ENCODE assay signal across 36 mouse cellular contexts in genomic region chr13:24723699-24724394, GRCm38 (mm10). TPM values are rescaled to one million over a fixed set of nuclear protein-coding genes. Genes with fewer than 3 reads are reported as not detected.
DNase-seq lines count a peak whose midpoint lies in the region; ATAC-seq and TF ChIP-seq lines count a peak whose summit lies in the region.
"Had no signal": no experiment of that assay in that cellular context is flagged by ENCODE, and none has a peak within 500 bp of the region (broad histone marks: within the 10 kb centered on the region; RNA-seq: fewer than 3 reads in every experiment).

No protein-coding gene starts in this region.

- peak overlapping the region; percentile 24 for H3K4me2 ChIP-seq in kidney, embryonic 15.5 days
- no peak overlapping the region for H3K4me2 ChIP-seq in intestine, postnatal 0 days (replicated peaks; ENCODE audit: low read depth)
- H3K4me2 ChIP-seq: embryonic facial prominence, embryonic 15.5 days; limb, embryonic 15.5 days; liver, embryonic 13.5 days had no signal

- H3K4me1 ChIP-seq in kidney, embryonic 15.5 days = peaks cover 16% of the 10 kb centered on the region
- no peaks in the 10 kb centered on the region for H3K4me1 ChIP-seq in intestine, postnatal 0 days (replicated peaks; ENCODE audit: control insufficient read depth, insufficient read depth, low read length)
- H3K4me1 ChIP-seq: embryonic facial prominence, embryonic 15.5 days; limb, embryonic 15.5 days; liver, embryonic 13.5 days; neural tube, embryonic 15.5 days had no signal

- H3K27ac ChIP-seq in kidney, embryonic 15.5 days = peak overlapping the region; percentile 48; the same call in 1 of the 2 replicates
- H3K27ac ChIP-seq in intestine, postnatal 0 days (ENCODE audit: low read depth, low read length) = no peak overlapping the region
- H3K27ac ChIP-seq: embryonic facial prominence, embryonic 15.5 days; forebrain, embryonic 13.5 days; limb, embryonic 10.5 days; limb, embryonic 15.5 days; liver, embryonic 13.5 days; neural tube, embryonic 15.5 days; stomach, postnatal 0 days had no signal

- no peak for TF ChIP-seq CTCF in intestine, postnatal 0 days (IDR thresholded peaks at IDR 0.05; ENCODE audit: low read depth)

- no peaks in the 10 kb centered on the region for H3K9me3 ChIP-seq in kidney, embryonic 15.5 days (replicated peaks)
- H3K9me3 ChIP-seq in intestine, postnatal 0 days (ENCODE audit: control insufficient read depth) = 0 out of 2 replicates have a peak, but pooled peaks cover under 1% of the 10 kb centered on the region
- H3K9me3 ChIP-seq: embryonic facial prominence, embryonic 15.5 days; forebrain, embryonic 13.5 days; limb, embryonic 10.5 days; limb, embryonic 15.5 days; liver, embryonic 13.5 days; neural tube, embryonic 15.5 days had no signal

- no peaks in the 10 kb centered on the region for H3K27me3 ChIP-seq in kidney, embryonic 15.5 days
- no peaks in the 10 kb centered on the region for H3K27me3 ChIP-seq in intestine, postnatal 0 days (replicated peaks; ENCODE audit: control insufficient read depth, insufficient read depth, low read length)
- H3K27me3 ChIP-seq: embryonic facial prominence, embryonic 15.5 days; forebrain, embryonic 13.5 days; limb, embryonic 15.5 days; liver, embryonic 13.5 days; neural tube, embryonic 15.5 days had no signal

- intact Hi-C loops in left cerebral cortex, postnatal 4 days (cut with DNase I) = no loop called here

- DNase-seq in kidney, adult 11 months = peak; percentile 31
- no peak for DNase-seq in kidney, adult 18-20 months
- DNase-seq in kidney, postnatal 25 days = peak; percentile 18 to 54
- DNase-seq in left cerebral cortex, postnatal 4 days = no peak
- DNase-seq in heart, adult 8-10 months (ENCODE audit: low spot score) = no peak
- DNase-seq: adrenal gland, postnatal 25 days; cerebellum, adult 11-12 months; cerebellum, postnatal 10 days; gastrocnemius, postnatal 10 days; liver, embryonic 13.5 days; lung, adult 18-20 months; lung, postnatal 4 days; midbrain, embryonic 14.5 days; right cerebral cortex, postnatal 4 days; thymus, adult 18-20 months; thymus, postnatal 36 days had no signal

- ATAC-seq in kidney, embryonic 15.5 days (replicated peaks; ENCODE audit: low FRiP score) = peak; percentile 78
- ATAC-seq in intestine, postnatal 0 days = no peak
- ATAC-seq: forebrain, embryonic 13.5 days; intestine, embryonic 16.5 days; lung, postnatal 0 days had no signal

- no peak overlapping the region for H3K4me3 ChIP-seq in kidney, embryonic 15.5 days (replicated peaks)
- no peak overlapping the region for H3K4me3 ChIP-seq in intestine, postnatal 0 days (ENCODE audit: low read depth, low read length)
- H3K4me3 ChIP-seq: embryonic facial prominence, embryonic 15.5 days; forebrain, embryonic 13.5 days; limb, embryonic 10.5 days; limb, embryonic 15.5 days; liver, embryonic 13.5 days; neural tube, embryonic 15.5 days had no signal

- no peak overlapping the region for H3K9ac ChIP-seq in kidney, embryonic 15.5 days
- no peak overlapping the region for H3K9ac ChIP-seq in intestine, postnatal 0 days (ENCODE audit: low read depth, low read length)
- H3K9ac ChIP-seq: embryonic facial prominence, embryonic 15.5 days; forebrain, embryonic 13.5 days; limb, embryonic 15.5 days; liver, embryonic 13.5 days; neural tube, embryonic 15.5 days had no signal

- 42% methylated on average over 8 of the region's 8 CpGs for WGBS in kidney, embryonic 15.5 days
- WGBS in intestine, postnatal 0 days = 68% methylated on average over 8 of the region's 8 CpGs

- H3K36me3 ChIP-seq in kidney, embryonic 15.5 days = no peaks in the 10 kb centered on the region
- no peaks in the 10 kb centered on the region for H3K36me3 ChIP-seq in intestine, postnatal 0 days (ENCODE audit: control insufficient read depth, insufficient read depth)
- H3K36me3 ChIP-seq: embryonic facial prominence, embryonic 15.5 days; limb, embryonic 10.5 days; limb, embryonic 15.5 days had no signal

RNA-seq across cellular contexts. Expression of gene Armh2, which starts 17.2 kb away (rescaled TPM):
- not detected in 2 replicates for polyA plus RNA-seq in kidney, embryonic 15.5 days (2015; fragmentation: Nextera tagmentation; extraction: Ambion mirVana)
- total RNA-seq in left cerebral cortex, postnatal 4 days (2021) = not detected
- not detected in 2 replicates for polyA plus RNA-seq in intestine, postnatal 0 days (2015; fragmentation: Nextera tagmentation; extraction: Ambion mirVana)
- not detected for total RNA-seq in heart, adult 8-10 months (2022)
- total RNA-seq: adrenal gland, adult 18-20 months; adrenal gland, postnatal 25 days; common myeloid progenitor, adult 5-6 weeks; gastrocnemius, postnatal 10 days; heart, postnatal 25 days; layer of hippocampus, adult 2 months; layer of hippocampus, postnatal 14 days; monocyte, adult 5-6 weeks had no signal
- polyA plus RNA-seq: embryonic facial prominence, embryonic 15.5 days; forebrain, embryonic 13.5 days; gonadal fat pad, adult 2 months; heart, embryonic 14.5 days; hindbrain, embryonic 11.5 days; intestine, embryonic 16.5 days; limb, embryonic 10.5 days; limb, embryonic 15.5 days; liver, embryonic 13.5 days; lung, postnatal 0 days; midbrain, embryonic 14.5 days; neural tube, embryonic 15.5 days; spleen, adult 2 months; stomach, postnatal 0 days had no signal

RNA-seq across cellular contexts. Expression of gene Gmnn, which starts 37.9 kb away (rescaled TPM):
- 115 and 117 TPM in 2 replicates for polyA plus RNA-seq in kidney, embryonic 15.5 days (2015; fragmentation: Nextera tagmentation; extraction: Ambion mirVana)
- 1 to 10 TPM; 4.0 to 5.5 TPM for total RNA-seq in left cerebral cortex, postnatal 4 days (2021)
- polyA plus RNA-seq in intestine, postnatal 0 days (2015; fragmentation: Nextera tagmentation; extraction: Ambion mirVana) = 47.7 and 50.6 TPM in 2 replicates
- total RNA-seq in heart, adult 8-10 months (2022) = 10 to 100 TPM; 48.1 to 77.5 (median 69.4) TPM

Comparison
In these comparisons a context has a peak if more than half of its experiments do, and no peak if none do; other contexts are left out.
1. DNase-seq: peak in kidney, adult 11 months (single experiment) and kidney, postnatal 25 days (2 of 2); none in kidney, adult 18-20 months (single experiment), left cerebral cortex, postnatal 4 days (single experiment) and heart, adult 8-10 months (single experiment).
2. RNA of gene Gmnn, which starts 37.9 kb away (total RNA-seq): 48.1 to 77.5 TPM in heart, adult 8-10 months; 4.0 to 5.5 TPM in left cerebral cortex, postnatal 4 days; every median in the first group is over 4 times any median in the second.